Mouse (Mus musculus) activated CD4-positive, CD25-positive, alpha-beta regulatory T cell, adult 4 months (primary cell): ENCODE measurements around the gene Abl1. TPM values are rescaled to one million over a fixed set of nuclear protein-coding genes. Genes with fewer than 3 reads are reported as not detected.

Source experiments
- ATAC-seq: one replicate; pipeline ENCODE4 v1.8.0; 2017
- polyA plus RNA-seq, 2 experiments: library from polyadenylated mRNA; unstranded; fragments of 100-300 nt; shearing (Covaris generic); gene quantifications; one replicate each; pipeline ENCODE4 v1.2.1; 2017

Gene Abl1
- polyA plus RNA-seq, 2 experiments from 2014 or later: 7.4 to 8.1 TPM

- ATAC-seq: no peak
These were observed 1.9 kb downstream of the Abl1 start for GRCm38 (mm10) chr2:31690063-31690462.

DNA sequence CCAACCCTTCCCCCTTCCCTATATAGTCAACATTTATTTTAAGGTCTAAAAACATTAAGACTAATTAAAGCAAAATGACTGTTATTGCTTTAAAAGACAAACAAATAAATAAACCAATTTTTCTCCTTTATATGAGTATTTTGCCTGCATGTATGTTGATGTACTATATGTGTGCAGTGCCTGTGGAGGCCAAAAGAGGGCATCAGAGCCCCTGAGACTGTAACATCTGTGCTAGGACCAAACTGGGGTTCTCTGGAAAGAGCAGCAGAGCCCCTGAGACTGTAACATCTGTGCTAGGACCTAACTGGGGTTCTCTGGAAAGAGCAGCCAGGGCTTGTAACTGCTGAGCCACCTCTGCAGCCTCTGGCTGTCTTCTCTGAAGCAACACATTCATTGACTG, 10.0 kb downstream of the Abl1 start:
- no peak for ATAC-seq

DNA sequence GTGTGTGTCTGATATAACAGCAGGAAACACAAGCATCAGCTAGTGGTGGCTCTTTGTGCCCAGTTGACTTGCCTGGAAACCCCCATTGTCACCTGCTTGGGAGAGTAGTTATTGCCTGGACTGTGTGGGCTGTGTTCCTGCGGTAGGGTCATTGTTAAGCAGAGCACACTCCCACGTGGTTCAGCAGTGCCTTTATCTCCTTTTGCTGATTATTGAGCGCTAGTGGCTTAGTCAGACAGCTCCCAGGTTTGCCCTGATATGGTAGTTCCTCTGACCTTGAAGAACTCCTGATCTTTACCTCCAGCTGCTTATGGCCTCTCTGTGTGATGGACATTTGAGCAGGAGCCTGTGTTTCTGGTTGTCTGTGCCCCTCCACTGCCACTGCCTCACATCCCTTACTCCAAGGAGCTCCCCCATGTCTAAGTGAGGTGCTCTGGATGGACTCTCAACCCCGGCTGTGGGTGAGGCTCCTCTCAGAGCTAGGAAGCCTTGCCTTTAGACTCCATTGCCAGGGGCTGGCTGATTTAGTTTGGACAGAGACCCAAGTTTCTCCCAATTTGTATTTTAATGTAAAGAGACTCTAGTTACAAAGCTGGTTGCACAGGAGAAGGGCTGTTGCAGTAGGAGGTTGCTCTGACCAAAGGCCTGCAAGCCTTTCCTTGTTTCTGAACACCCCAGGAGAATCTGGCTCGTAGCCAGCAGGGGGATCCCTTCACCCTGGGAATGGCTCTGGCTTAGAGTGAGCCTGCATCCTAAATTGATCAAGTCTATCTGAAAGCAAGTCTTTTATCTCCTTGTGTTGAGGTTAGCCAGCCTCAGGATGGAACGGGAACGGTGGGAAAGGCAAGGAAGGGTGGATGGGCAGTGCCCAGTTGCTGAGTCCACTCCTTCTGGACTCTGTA, 12.6 kb downstream of the Abl1 start:
- no peak for ATAC-seq

DNA sequence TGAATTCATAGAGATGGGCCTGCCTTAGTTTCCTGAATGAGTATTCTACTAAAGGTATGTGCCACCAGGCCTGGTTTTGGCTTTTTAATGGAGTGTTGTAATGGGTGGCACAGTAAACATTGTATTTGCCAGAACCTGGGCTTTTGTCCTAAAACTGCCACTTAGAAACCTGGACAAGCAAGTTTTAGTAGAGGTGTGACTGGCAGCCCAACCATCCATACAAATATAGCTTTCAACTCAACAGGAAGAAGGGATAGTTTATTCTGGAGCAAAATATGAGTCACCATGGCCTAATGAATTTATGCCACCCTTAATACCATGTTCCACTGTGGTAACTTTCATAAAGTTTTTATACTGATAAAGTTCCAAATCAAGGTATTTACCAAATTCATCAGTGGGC, 15.1 kb downstream of the Abl1 start:
- ATAC-seq: no peak

DNA sequence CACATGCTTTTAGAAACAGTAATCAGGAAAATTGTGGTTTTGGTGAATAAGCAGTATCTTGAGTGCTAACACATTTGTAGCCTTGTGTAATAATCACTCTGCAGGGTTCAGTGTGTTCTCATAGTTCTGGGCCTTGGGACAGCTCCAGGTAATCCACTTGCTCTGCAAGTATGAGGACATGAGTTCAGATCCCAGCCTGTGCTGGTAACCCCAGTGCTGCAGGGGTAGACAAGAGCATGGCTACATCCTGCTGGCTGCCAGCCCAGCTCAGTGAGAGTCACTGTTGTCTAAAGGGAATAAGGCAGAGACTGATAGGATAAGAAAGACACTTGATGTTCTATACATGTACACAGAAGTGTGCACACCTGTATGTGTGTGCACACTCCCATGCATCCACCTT, 17.7 kb downstream of the Abl1 start:
- no peak for ATAC-seq

DNA sequence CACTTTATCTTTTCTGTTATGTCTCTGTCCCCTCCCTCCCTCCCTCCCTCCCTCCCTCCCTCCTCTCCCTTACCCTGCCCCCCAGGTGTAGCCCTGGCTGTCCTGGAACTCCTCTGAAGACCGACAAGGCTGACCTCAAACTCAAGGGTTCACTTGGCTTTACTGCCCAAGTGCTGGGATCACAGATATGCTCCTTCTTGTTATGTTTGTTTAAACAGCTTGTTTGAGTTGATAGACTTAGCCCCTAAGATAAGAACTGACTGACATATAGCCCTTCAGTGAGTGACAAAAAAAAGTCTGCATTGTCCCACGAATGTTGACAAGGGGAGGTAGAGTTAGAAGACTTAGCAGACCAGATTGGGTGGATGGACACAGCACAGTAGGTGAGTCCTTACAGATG, 18.4 kb downstream of the Abl1 start:
- ATAC-seq: no peak

- no peak for ATAC-seq
These were observed 24.5 kb downstream of the Abl1 start for GRCm38 (mm10) chr2:31712716-31713115.

GRCm38 (mm10) chr2:31713813-31714212, 25.6 kb downstream of the Abl1 start:
- ATAC-seq: no peak

DNA sequence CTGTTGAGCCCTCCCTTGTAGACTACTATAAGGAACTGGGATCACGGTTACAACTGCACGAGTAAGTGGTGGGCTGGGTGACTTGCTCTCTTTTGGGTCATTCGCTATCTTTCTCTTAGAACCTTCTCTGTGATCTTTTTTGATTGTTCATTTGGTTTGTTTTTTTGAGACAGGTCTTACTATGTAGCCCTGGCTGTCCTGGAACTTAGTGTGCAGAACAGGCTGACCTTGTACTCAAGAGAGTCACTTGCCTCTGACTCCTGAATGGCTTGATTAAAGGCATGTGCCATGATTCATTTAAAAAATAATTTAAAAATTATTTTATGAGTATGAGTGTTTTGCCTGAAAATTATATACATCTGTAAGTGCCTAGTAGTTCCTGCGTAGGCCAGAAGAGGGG, 26.6 kb downstream of the Abl1 start:
- ATAC-seq: no peak

- ATAC-seq: no peak
These were observed 27.8 kb downstream of the Abl1 start for GRCm38 (mm10) chr2:31715985-31716384.

DNA sequence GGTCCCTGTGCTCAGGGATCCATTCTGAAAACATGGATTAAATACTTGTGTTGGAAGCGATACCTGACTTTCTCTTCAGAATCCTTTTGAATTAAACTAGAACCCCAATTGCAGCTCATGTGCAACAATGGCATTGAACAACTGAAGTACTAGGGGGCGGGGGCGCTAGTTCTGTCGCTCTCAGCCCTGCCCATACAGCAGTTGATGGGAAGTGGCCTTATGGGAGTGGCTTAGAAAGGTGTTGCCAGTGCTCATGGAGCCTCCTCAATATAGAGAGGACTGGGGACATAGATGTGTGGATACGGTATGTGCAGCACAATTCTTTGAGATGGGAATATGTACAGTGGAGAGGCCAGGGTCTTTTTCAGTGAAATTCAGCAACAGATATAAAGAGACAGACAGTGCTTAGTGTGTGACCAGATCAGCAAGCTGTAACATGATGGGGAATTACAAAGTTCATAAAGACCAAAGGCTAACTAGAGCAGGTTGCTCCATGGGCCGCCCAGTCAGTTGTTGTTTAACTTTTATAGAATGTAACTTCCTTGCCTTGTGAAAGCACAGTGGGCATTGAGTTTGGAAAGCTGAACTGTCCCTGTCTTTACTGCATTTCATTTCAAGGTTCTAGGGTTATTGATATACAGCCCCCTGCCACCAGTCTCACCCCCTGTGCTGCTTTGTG, 31.2 kb downstream of the Abl1 start:
- ATAC-seq: no peak

DNA sequence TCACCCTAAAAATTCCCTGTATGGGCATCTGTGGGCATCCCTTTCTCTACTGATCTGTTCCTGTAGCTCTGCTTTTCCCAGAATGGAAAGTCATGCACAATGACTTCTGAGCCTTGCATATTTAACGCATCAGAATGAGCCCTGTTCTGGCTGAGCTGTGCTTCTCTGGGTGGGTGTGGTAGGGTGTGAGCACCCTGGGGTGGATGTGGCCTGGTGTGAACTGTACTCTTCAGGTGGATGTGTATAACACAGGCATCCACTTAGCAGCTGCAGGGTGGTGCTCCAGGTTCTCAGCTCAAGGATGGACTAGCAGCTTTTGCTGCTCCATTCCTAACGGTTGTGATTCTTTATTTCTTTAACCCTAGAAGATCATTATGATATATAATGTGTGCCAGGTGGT, 31.8 kb downstream of the Abl1 start:
- no peak for ATAC-seq

- ATAC-seq: no peak
These were observed 32.6 kb downstream of the Abl1 start for GRCm38 (mm10) chr2:31720783-31721182.

GRCm38 (mm10) chr2:31724730-31725490, 36.7 kb downstream of the Abl1 start:
- ATAC-seq: no peak

GRCm38 (mm10) chr2:31727576-31728277, 39.6 kb downstream of the Abl1 start:
- no peak for ATAC-seq

- ATAC-seq: no peak
These were observed 42.5 kb downstream of the Abl1 start for GRCm38 (mm10) chr2:31730640-31731039.

DNA sequence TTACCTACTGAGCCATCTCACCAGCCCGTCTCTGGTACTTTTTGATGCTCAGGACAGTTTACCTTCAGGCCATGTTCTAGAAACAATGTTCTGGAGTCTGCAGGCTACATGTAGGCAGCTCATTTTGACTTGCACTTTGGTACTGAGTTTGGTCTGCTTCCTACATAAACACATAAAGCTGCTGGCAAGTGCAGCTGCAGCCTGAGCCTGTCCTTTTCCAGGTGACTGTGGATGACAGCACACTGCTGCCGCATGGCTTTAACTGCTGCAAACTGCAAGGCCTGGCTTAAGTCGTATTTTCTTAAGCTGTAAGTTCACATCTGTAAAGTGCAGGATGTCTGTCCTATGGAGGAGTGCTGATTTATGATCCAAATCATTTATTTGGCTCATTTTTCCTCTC, 44.3 kb downstream of the Abl1 start:
- ATAC-seq: no peak

GRCm38 (mm10) chr2:31733558-31733957, 45.4 kb downstream of the Abl1 start:
- ATAC-seq: no peak

DNA sequence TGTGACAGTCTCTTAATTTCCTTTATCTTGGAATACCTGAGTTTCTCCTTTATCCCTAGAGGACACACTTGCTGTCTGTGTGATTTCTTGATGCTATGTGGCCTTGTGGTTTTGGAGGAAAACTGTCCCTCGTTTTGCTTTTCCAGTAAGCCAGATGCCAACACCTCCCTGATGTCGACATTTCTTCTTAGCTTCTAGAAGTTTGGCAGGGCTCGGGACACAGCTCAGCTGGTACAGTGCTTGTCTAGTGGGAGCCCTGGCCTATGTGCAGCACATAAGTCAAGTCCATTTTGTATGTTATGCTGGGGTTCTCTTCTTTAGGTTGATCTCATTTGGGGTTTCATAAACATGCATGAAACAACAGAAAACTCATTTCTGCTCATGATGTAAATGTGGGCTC, 50.9 kb downstream of the Abl1 start:
- ATAC-seq: no peak

DNA sequence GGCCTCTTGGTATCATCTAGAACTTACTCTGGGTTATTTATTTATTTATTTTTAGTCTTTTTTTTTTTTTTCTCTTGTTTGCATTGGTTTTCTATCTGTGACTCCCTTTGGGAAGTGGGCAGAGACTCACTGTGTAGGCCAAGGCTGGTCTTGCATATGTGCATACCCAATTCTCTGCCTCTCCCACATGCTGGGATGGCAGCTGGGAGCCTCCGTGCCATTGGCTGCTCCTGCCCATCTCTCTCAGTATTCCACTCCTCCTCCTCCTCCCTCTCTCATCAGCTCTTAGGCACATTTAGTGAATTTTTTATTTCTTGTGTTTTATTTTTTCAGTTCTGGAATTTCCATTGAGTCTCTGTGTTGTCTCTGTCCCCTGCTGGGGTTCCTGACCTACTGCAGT, 53.6 kb downstream of the Abl1 start:
- no peak for ATAC-seq

DNA sequence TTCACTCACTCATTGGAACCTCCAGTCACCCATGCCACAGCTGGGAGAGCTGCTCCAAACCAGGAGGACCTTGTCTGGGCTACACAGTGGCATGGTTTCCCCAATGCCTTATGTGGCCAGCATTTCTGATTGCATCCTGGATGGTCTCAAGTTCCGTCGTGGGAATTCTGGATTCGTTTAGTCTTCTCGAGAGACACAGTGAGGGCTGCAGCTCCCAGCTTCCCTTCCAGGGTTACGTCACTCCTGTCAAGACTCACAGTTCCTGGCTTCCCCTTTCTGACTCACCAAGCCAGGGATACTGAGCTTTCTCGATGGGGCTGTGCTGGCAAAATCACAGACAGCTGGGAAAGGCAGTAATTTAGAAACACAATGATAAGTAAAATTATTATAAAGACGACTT, 54.0 kb downstream of the Abl1 start:
- ATAC-seq: no peak

GRCm38 (mm10) chr2:31745741-31746243, 57.6 kb downstream of the Abl1 start:
- no peak for ATAC-seq

- ATAC-seq: no peak
These were observed 58.7 kb downstream of the Abl1 start for GRCm38 (mm10) chr2:31746835-31747234.
